Mouse (Mus musculus) G1E-ER4 (cell line): ENCODE data around the gene Tnni1. TPM values are rescaled to one million over a fixed set of nuclear protein-coding genes. Genes with fewer than 3 reads are reported as not detected.

Experiments used
- GATA1 ChIP-seq: IDR thresholded peaks from one replicate; pipeline ENCODE4 v1.8.0; 2012; ENCODE audit warnings: low read length, inconsistent platforms
- polyA plus RNA-seq: library from polyadenylated mRNA; stranded (reverse); fragments of >175 nt; gene quantifications from 2 replicates; pipeline ENCODE4 v1.2.3, GENCODE M21; 2012

Tnni1 gene
- polyA plus RNA-seq, 1 experiment, result not detected

- no peak for TF ChIP-seq GATA1
Observed at GRCm38 (mm10) chr1:135763503-135764205, 15.6 kb upstream of the Tnni1 start.

GRCm38 (mm10) chr1:135764206-135764528 is 15.1 kb upstream of the Tnni1 start:
- TF ChIP-seq GATA1, result no peak

- no peak for TF ChIP-seq GATA1
Observed at GRCm38 (mm10) chr1:135765645-135766591, 13.3 kb upstream of the Tnni1 start, which contains the start of gene Phlda3. Phlda3 (plus strand) TSS chr1:135766119.

GRCm38 (mm10) chr1:135766592-135767306 is 12.5 kb upstream of the Tnni1 start:
- no peak for TF ChIP-seq GATA1

- TF ChIP-seq GATA1, result no peak
Observed at GRCm38 (mm10) chr1:135767324-135767890, 11.8 kb upstream of the Tnni1 start.

GRCm38 (mm10) chr1:135768400-135768799 is 10.8 kb upstream of the Tnni1 start:
- no peak for TF ChIP-seq GATA1

GRCm38 (mm10) chr1:135770237-135770636 is 9.0 kb upstream of the Tnni1 start:
- TF ChIP-seq GATA1, result no peak

GRCm38 (mm10) chr1:135770896-135771572 is 8.2 kb upstream of the Tnni1 start:
- TF ChIP-seq GATA1, result no peak

- TF ChIP-seq GATA1, result no peak
Observed at GRCm38 (mm10) chr1:135771573-135771970, 7.7 kb upstream of the Tnni1 start.

- TF ChIP-seq GATA1, result no peak
Observed at GRCm38 (mm10) chr1:135776596-135776995, 2.6 kb upstream of the Tnni1 start.

GRCm38 (mm10) chr1:135777046-135777445 is 2.2 kb upstream of the Tnni1 start:
- no peak for TF ChIP-seq GATA1

GRCm38 (mm10) chr1:135780649-135781048 is 1.4 kb downstream of the Tnni1 start:
- TF ChIP-seq GATA1, result no peak

GRCm38 (mm10) chr1:135781220-135781619 is 2.0 kb downstream of the Tnni1 start:
- no peak for TF ChIP-seq GATA1

GRCm38 (mm10) chr1:135782816-135783215 is 3.6 kb downstream of the Tnni1 start:
- TF ChIP-seq GATA1, result no peak

- TF ChIP-seq GATA1, result no peak
Observed at GRCm38 (mm10) chr1:135787799-135788198, 8.6 kb downstream of the Tnni1 start.
